Mouse (Mus musculus) testis, adult 2 months (tissue): ENCODE measurements at regions not wholly inside any gene's neighbourhood (a gene's known extent, or its start where the extent isn't known, plus 50 kb on each side); places are given as distances from the start of the nearest gene placed in this dataset.

Experiments
- CTCF ChIP-seq: fragments of 200-500 bp; IDR thresholded peaks from 2 replicates; pipeline ENCODE4 v1.5.1; 2012; ENCODE audit warnings: low read depth, mild to moderate bottlenecking, inconsistent platforms, low read length, moderate library complexity; ENCODE audit not compliant: control insufficient read depth, insufficient read depth, insufficient replicate concordance
- POLR2A ChIP-seq: fragments of 200-500 bp; IDR thresholded peaks from 2 replicates; pipeline ENCODE4 v1.6.1; 2012; ENCODE audit warnings: low read depth, mild to moderate bottlenecking, inconsistent platforms, low read length, moderate library complexity; ENCODE audit not compliant: control insufficient read depth

GRCm38 (mm10) chr2:103881026-103881763 lies 76.6 kb upstream of the Lmo2 start:
- TF ChIP-seq CTCF = no peak
- TF ChIP-seq POLR2A = no peak
